Mouse (Mus musculus): ENCODE measurements around the gene Szrd1.

The Szrd1 gene

GRCm38 (mm10) chr4:141067516-141068046 is 72.0 kb downstream of the Szrd1 start:
- in situ Hi-C loops (cut with MboI, MseI) = no loop called here

DNA sequence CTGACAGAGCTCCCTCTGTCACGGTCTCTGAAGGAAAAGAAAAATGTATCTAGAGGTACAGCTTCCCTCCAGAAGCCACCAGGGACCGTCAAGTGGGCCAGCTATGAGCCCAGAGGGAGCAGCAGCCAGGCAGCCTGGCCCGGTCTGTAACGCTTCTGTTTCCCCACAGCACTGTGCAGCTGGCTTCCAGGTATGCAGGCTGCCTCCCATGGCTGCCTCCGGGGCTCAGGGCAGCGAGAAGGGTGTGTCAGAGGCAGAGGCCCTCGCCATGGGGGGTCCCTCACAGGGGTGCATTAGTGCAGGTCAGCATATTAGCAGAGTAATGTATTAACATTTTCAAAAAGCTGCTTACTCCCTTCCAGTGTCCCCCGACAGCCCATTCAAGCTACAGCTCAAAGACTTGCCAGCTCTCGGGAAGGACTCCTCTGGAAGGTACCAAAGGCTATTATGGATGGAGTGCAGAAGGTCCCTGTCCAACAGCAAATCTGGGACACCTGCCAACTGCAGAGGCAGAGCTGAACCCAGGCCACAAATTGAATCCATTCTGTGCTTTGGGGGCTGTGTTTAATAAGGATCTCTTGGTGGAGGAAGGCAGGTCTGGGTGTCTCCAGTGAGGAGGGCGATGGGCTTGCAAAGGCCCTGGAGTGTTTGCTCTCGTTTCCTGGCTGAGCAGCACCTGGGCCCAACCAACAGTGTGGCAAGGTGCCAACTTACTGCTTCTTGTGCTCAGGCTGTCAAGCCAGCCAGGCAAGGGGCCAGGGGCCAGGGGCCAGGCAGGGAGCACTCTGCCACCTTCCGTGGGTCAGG is 72.7 kb downstream of the Szrd1 start:
- in situ Hi-C loops (cut with MboI, MseI) = no loop called here

GRCm38 (mm10) chr4:141065123-141065522 is 74.5 kb downstream of the Szrd1 start:
- in situ Hi-C loops (cut with MboI, MseI) = no loop called here

GRCm38 (mm10) chr4:141064104-141064659 is 75.4 kb downstream of the Szrd1 start:
- in situ Hi-C loops (cut with MboI, MseI) = loop anchor here (5.0 kb wide), 1 partner anchor 102 kb away; the partner anchor contains the start of gene Sdhb
